Mouse (Mus musculus): ENCODE measurements around the gene Dip2b. TPM values are rescaled to one million over a fixed set of nuclear protein-coding genes. Genes with fewer than 3 reads are reported as not detected.

The Dip2b gene
- polyA plus RNA-seq, 1 experiment = 7.3 TPM

GRCm38 (mm10) chr15:100180221-100180620 lies 141.8 kb downstream of the Dip2b start:
- no peaks in the 10 kb centered on the region for H3K79me2 ChIP-seq (ENCODE audit: control insufficient read depth, insufficient read depth)
- no peak overlapping the region for H3K4me3 ChIP-seq
- TF ChIP-seq MAX (IDR thresholded peaks at IDR 0.05; ENCODE audit: low read depth) (no peak), USF1 (IDR thresholded peaks at IDR 0.05; ENCODE audit: low read depth) (no peak), MYOG (IDR thresholded peaks at IDR 0.05; ENCODE audit: control insufficient read depth in 1 of 3, insufficient read depth in 1 of 3, insufficient read length in 2 of 3, low read depth in 2 of 3) (no peak), TCF12 (IDR thresholded peaks at IDR 0.05; ENCODE audit: insufficient read depth, poor library complexity, severe bottlenecking) (no peak), POLR2AphosphoS2 (IDR thresholded peaks at IDR 0.05; ENCODE audit: insufficient read length, low read depth) (no peak), POLR2A (IDR thresholded peaks at IDR 0.05; ENCODE audit: insufficient read length, low read depth) (no peak), TCF3 (IDR thresholded peaks at IDR 0.05; ENCODE audit: insufficient read length, low read depth) (no peak), REST (IDR thresholded peaks at IDR 0.05; ENCODE audit: insufficient read depth, insufficient read length) (no peak), MYOD1 (IDR thresholded peaks at IDR 0.05; ENCODE audit: control insufficient read depth in 1 of 3, insufficient read length in 2 of 3, low read depth in 2 of 3) (no peak), CEBPB (IDR thresholded peaks at IDR 0.05; ENCODE audit: insufficient read depth, poor library complexity, severe bottlenecking) (no peak), E2F4 (IDR thresholded peaks at IDR 0.05; ENCODE audit: insufficient read depth) (no peak), SRF (IDR thresholded peaks at IDR 0.05; ENCODE audit: control insufficient read depth, insufficient read length, low read depth) (no peak)
- no peak overlapping the region for H3ac ChIP-seq (ENCODE audit: control insufficient read depth, insufficient read length)
- no peak overlapping the region for H3K4me2 ChIP-seq (ENCODE audit: low read depth)
- H3K27me3 ChIP-seq (ENCODE audit: control insufficient read depth, insufficient read depth, insufficient read length) = no peaks in the 10 kb centered on the region
- H3K36me3 ChIP-seq (ENCODE audit: control insufficient read depth, insufficient read depth) = peaks cover 36% of the 10 kb centered on the region

- H3K4me3 ChIP-seq = no peak overlapping the region
- H3K36me3 ChIP-seq (ENCODE audit: control insufficient read depth, insufficient read depth) = peaks cover 39% of the 10 kb centered on the region
- H3K4me2 ChIP-seq (ENCODE audit: low read depth) = no peak overlapping the region
- no peaks in the 10 kb centered on the region for H3K27me3 ChIP-seq (ENCODE audit: control insufficient read depth, insufficient read depth, insufficient read length)
- H3ac ChIP-seq (ENCODE audit: control insufficient read depth, insufficient read length) = no peak overlapping the region
- TF ChIP-seq REST (IDR thresholded peaks at IDR 0.05; ENCODE audit: insufficient read depth, insufficient read length) = no peak
- H3K79me2 ChIP-seq (ENCODE audit: control insufficient read depth, insufficient read depth) = no peaks in the 10 kb centered on the region
These were observed 143.4 kb downstream of the Dip2b start for GRCm38 (mm10) chr15:100181841-100182240.

GRCm38 (mm10) chr15:100182526-100183280 lies 144.2 kb downstream of the Dip2b start:
- Histone ChIP-seq H3K4me3 (no peak overlapping the region), H3K27me3 (ENCODE audit: control insufficient read depth, insufficient read depth, insufficient read length) (no peaks in the 10 kb centered on the region), H3ac (ENCODE audit: control insufficient read depth, insufficient read length) (no peak overlapping the region), H3K4me2 (ENCODE audit: low read depth) (no peak overlapping the region), H3K36me3 (ENCODE audit: control insufficient read depth, insufficient read depth) (peaks cover 42% of the 10 kb centered on the region), H3K79me2 (ENCODE audit: control insufficient read depth, insufficient read depth) (no peaks in the 10 kb centered on the region)
- TF ChIP-seq TCF12 (IDR thresholded peaks at IDR 0.05; ENCODE audit: insufficient read depth, poor library complexity, severe bottlenecking) = no peak
- TF ChIP-seq POLR2A (IDR thresholded peaks at IDR 0.05; ENCODE audit: insufficient read length, low read depth) = no peak
- TF ChIP-seq CEBPB (IDR thresholded peaks at IDR 0.05; ENCODE audit: insufficient read depth, poor library complexity, severe bottlenecking) = no peak
- no peak for TF ChIP-seq E2F4 (IDR thresholded peaks at IDR 0.05; ENCODE audit: insufficient read depth)
- TF ChIP-seq REST (IDR thresholded peaks at IDR 0.05; ENCODE audit: insufficient read depth, insufficient read length) = no peak
- no peak for TF ChIP-seq POLR2AphosphoS2 (IDR thresholded peaks at IDR 0.05; ENCODE audit: insufficient read length, low read depth)
- no peak for TF ChIP-seq TCF3 (IDR thresholded peaks at IDR 0.05; ENCODE audit: insufficient read length, low read depth)
- no peak for TF ChIP-seq MYOD1 (IDR thresholded peaks at IDR 0.05; ENCODE audit: control insufficient read depth in 1 of 3, insufficient read length in 2 of 3, low read depth in 2 of 3)
- TF ChIP-seq SRF (IDR thresholded peaks at IDR 0.05; ENCODE audit: control insufficient read depth, insufficient read length, low read depth) = no peak
- no peak for TF ChIP-seq MAX (IDR thresholded peaks at IDR 0.05; ENCODE audit: low read depth)
- no peak for TF ChIP-seq USF1 (IDR thresholded peaks at IDR 0.05; ENCODE audit: low read depth)
- no peak for TF ChIP-seq MYOG (IDR thresholded peaks at IDR 0.05; ENCODE audit: control insufficient read depth in 1 of 3, insufficient read depth in 1 of 3, insufficient read length in 2 of 3, low read depth in 2 of 3)

GRCm38 (mm10) chr15:100183510-100183909 lies 145.0 kb downstream of the Dip2b start:
- H3ac ChIP-seq (ENCODE audit: control insufficient read depth, insufficient read length) = no peak overlapping the region
- H3K4me3 ChIP-seq = no peak overlapping the region
- peaks cover 41% of the 10 kb centered on the region for H3K36me3 ChIP-seq (ENCODE audit: control insufficient read depth, insufficient read depth)
- H3K79me2 ChIP-seq (ENCODE audit: control insufficient read depth, insufficient read depth) = no peaks in the 10 kb centered on the region
- no peaks in the 10 kb centered on the region for H3K27me3 ChIP-seq (ENCODE audit: control insufficient read depth, insufficient read depth, insufficient read length)
- H3K4me2 ChIP-seq (ENCODE audit: low read depth) = no peak overlapping the region
- TF ChIP-seq POLR2A (IDR thresholded peaks at IDR 0.05; ENCODE audit: insufficient read length, low read depth) (no peak), USF1 (IDR thresholded peaks at IDR 0.05; ENCODE audit: low read depth) (no peak), TCF12 (IDR thresholded peaks at IDR 0.05; ENCODE audit: insufficient read depth, poor library complexity, severe bottlenecking) (no peak), CEBPB (IDR thresholded peaks at IDR 0.05; ENCODE audit: insufficient read depth, poor library complexity, severe bottlenecking) (no peak), MYOD1 (IDR thresholded peaks at IDR 0.05; ENCODE audit: control insufficient read depth in 1 of 3, insufficient read length in 2 of 3, low read depth in 2 of 3) (no peak), POLR2AphosphoS2 (IDR thresholded peaks at IDR 0.05; ENCODE audit: insufficient read length, low read depth) (no peak), E2F4 (IDR thresholded peaks at IDR 0.05; ENCODE audit: insufficient read depth) (no peak), SRF (IDR thresholded peaks at IDR 0.05; ENCODE audit: control insufficient read depth, insufficient read length, low read depth) (no peak), REST (IDR thresholded peaks at IDR 0.05; ENCODE audit: insufficient read depth, insufficient read length) (no peak), MYOG (IDR thresholded peaks at IDR 0.05; ENCODE audit: control insufficient read depth in 1 of 3, insufficient read depth in 1 of 3, insufficient read length in 2 of 3, low read depth in 2 of 3) (no peak), MAX (IDR thresholded peaks at IDR 0.05; ENCODE audit: low read depth) (no peak), TCF3 (IDR thresholded peaks at IDR 0.05; ENCODE audit: insufficient read length, low read depth) (no peak)

Measured in myocyte (in vitro differentiated cells).